Mouse (Mus musculus) kidney, embryonic 16.5 days (tissue): ENCODE measurements around the gene Twsg1. TPM values are rescaled to one million over a fixed set of nuclear protein-coding genes. Genes with fewer than 3 reads are reported as not detected.

Experiments
- ATAC-seq: fragments of 200-750 bp; cut with Nextera tagmentation; 2 replicates; pipeline ENCODE4 v1.8.0; 2017; ENCODE audit warnings: moderate TSS enrichment; ENCODE audit not compliant: low FRiP score, low TSS enrichment
- H3K27ac ChIP-seq: fragments of 300-500 bp; sonication (generic); 2 replicates; pipeline ENCODE4 v1.5.1; 2014; ENCODE audit warnings: low read length
- H3K27me3 ChIP-seq: fragments of 300-500 bp; sonication (generic); 2 replicates; pipeline ENCODE4 v1.6.1; 2014; ENCODE audit warnings: low read length, control low read depth, mixed read lengths; ENCODE audit not compliant: insufficient read depth
- H3K36me3 ChIP-seq: fragments of 300-500 bp; sonication (generic); 2 replicates; pipeline ENCODE4 v1.6.1; 2014; ENCODE audit warnings: low read length, control low read depth, mixed read lengths; ENCODE audit not compliant: insufficient read depth
- H3K4me1 ChIP-seq: fragments of 300-500 bp; sonication (generic); 2 replicates; pipeline ENCODE4 v1.6.1; 2014; ENCODE audit warnings: low read length, control low read depth, mixed read lengths; ENCODE audit not compliant: insufficient read depth
- H3K4me2 ChIP-seq: fragments of 300-500 bp; sonication (generic); replicated peaks from 2 replicates; pipeline ENCODE4 v1.6.1; 2014; ENCODE audit warnings: low read depth, low read length
- H3K4me3 ChIP-seq: fragments of 300-500 bp; sonication (generic); 2 replicates; pipeline ENCODE4 v1.5.1; 2014; ENCODE audit warnings: mild to moderate bottlenecking, low read length
- H3K9ac ChIP-seq: fragments of 300-500 bp; sonication (generic); replicated peaks from 2 replicates; pipeline ENCODE4 v1.6.1; 2014; ENCODE audit warnings: low read length
- H3K9me3 ChIP-seq: fragments of 300-500 bp; sonication (generic); 2 replicates; pipeline ENCODE4 v1.6.1; 2016; ENCODE audit warnings: low read length, control low read depth
- WGBS: fragments of 180-500 bp; shearing (Covaris S2); extraction: QIAGEN DNeasy Blood & Tissue Kit; methylation state at CpG from one replicate; pipeline ENCODE4 v1.1.7; 2014; 5-methylcytosine and 5-hydroxymethylcytosine counted together
- polyA plus RNA-seq: library from polyadenylated mRNA; unstranded; fragments of >200 nt; fragmentation: Nextera tagmentation; extraction: Ambion mirVana; gene quantifications from 2 replicates; pipeline ENCODE4 v1.2.1, GENCODE M21; 2015

The Twsg1 gene
- polyA plus RNA-seq, 1 experiment from 2014 or later: 131 TPM

DNA sequence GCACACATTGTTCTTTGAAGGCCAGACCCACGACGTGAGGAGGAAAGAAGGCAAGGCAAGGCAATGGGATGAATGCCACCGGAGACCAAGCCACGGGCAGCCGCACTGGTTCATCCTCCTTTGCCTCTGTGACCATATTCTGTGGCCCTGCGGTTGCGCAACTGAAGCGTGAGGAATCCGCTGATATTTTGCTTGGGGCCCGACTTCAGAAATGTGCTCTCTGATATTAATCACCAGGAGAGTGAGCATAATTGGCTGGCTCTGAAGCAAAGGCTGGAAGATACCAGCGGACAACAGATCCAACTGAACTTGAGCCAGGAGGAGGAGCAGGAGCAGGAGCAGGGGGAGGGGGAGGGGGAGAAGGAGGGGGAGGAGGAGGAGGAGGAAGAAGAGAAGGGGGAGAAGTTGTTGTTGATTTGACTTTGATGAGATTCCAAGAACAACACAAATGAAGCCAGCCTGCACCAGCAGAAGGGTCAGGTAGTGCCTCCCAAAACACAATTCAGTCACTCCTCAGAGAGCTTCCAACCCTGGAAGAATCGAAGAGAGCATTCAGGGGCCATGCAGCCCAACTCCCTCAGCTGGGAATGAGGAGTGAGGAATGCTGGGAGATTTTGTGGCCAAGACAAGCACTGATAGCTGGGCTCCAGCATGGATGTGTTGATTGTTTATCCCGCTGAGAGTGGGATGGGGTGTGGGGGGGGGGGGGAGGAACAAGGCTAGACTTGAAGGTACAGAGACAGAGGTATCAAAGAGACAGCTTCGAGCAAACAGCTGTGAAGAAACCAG is 6.2 kb upstream of the Twsg1 start:
- Histone ChIP-seq H3K9me3 (no peaks in the 10 kb centered on the region), H3K4me2 (0 out of 2 replicates have a peak overlapping the region, but pooled peaks have one; percentile 5), H3K27ac (peak overlapping the region; percentile 76), H3K4me1 (peaks cover 17% of the 10 kb centered on the region), H3K4me3 (no peak overlapping the region), H3K36me3 (no peaks in the 10 kb centered on the region), H3K9ac (no peak overlapping the region), H3K27me3 (no peaks in the 10 kb centered on the region)
- WGBS: 46% methylated on average over 14 of the region's 14 CpGs
- ATAC-seq: peak; percentile 66

DNA sequence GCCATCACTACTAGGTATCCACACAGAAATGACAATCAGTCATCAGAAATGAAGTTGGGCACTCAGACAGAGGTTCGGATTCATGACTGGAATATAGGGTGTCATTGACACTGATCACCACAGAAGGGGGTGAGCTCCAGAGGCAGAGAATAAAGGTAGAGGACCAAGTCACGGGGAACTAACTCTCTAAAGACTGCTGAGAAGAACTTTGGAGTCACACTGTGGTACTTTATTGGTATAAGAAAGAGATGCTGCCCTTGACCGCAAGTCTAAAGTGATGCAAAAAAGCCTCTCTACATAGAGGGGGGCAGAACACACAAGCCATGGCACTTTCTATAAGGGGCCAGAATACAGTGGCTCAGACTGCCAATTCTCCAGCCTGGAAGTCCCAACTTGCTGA is 5.1 kb upstream of the Twsg1 start:
- H3K9ac ChIP-seq: no peak overlapping the region
- H3K4me2 ChIP-seq: no peak overlapping the region
- H3K36me3 ChIP-seq: no peaks in the 10 kb centered on the region
- H3K4me1 ChIP-seq: peaks cover 17% of the 10 kb centered on the region
- no peak overlapping the region for H3K4me3 ChIP-seq
- no peaks in the 10 kb centered on the region for H3K27me3 ChIP-seq
- WGBS: 89% methylated on average over 3 of the region's 3 CpGs
- no peaks in the 10 kb centered on the region for H3K9me3 ChIP-seq
- ATAC-seq: no peak
- no peak overlapping the region for H3K27ac ChIP-seq

- H3K4me1 ChIP-seq: peaks cover 25% of the 10 kb centered on the region
- no peak overlapping the region for H3K4me3 ChIP-seq
- H3K36me3 ChIP-seq: 0 out of 2 replicates have a peak, but pooled peaks cover under 1% of the 10 kb centered on the region
- H3K4me2 ChIP-seq: no peak overlapping the region
- H3K27ac ChIP-seq: no peak overlapping the region
- no peaks in the 10 kb centered on the region for H3K9me3 ChIP-seq
- H3K27me3 ChIP-seq: no peaks in the 10 kb centered on the region
- no peak overlapping the region for H3K9ac ChIP-seq
- no peak for ATAC-seq
- whole genome bisulfite sequencing: 77% methylated on average over 4 of the region's 4 CpGs
Measured at GRCm38 (mm10) chr17:65953959-65954358, 2.9 kb upstream of the Twsg1 start.

DNA sequence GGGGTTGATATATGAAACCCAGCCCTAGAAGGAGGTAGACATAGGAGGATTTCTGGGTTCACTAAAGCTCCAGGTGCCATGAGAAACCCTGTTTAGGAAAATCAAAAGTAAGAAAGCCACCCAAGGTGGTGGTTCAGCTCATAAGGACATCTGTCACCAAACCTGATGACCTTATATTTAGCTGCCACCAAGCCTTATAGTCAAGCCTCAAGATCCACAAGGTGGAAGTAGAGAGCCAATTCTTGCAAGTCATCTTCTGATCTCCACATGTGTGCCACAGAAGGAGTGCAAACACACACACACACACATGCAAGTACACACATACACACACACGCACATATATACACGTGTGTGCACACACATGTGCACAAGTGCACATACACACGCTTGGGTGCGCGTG is 1.1 kb upstream of the Twsg1 start:
- no peaks in the 10 kb centered on the region for H3K27me3 ChIP-seq
- no peak overlapping the region for H3K9ac ChIP-seq
- peaks cover 16% of the 10 kb centered on the region; the same call in 1 of the 2 replicates for H3K4me1 ChIP-seq
- peaks cover 18% of the 10 kb centered on the region for H3K36me3 ChIP-seq
- H3K27ac ChIP-seq: no peak overlapping the region
- WGBS: 80% methylated on average over 5 of the region's 5 CpGs
- no peak overlapping the region for H3K4me3 ChIP-seq
- no peaks in the 10 kb centered on the region for H3K9me3 ChIP-seq
- ATAC-seq: no peak
- H3K4me2 ChIP-seq: no peak overlapping the region

GRCm38 (mm10) chr17:65950183-65950582 is 843 bp downstream of the Twsg1 start:
- H3K27me3 ChIP-seq: no peaks in the 10 kb centered on the region
- ATAC-seq: peak; percentile 5; the same call in 1 of the 2 replicates
- WGBS: 37% methylated on average over 7 of the region's 7 CpGs
- H3K9ac ChIP-seq: peak overlapping the region; percentile 95
- H3K27ac ChIP-seq: peak overlapping the region; percentile 90; the same call in 1 of the 2 replicates
- H3K4me3 ChIP-seq: peak overlapping the region; percentile 95
- H3K36me3 ChIP-seq: peaks cover 28% of the 10 kb centered on the region
- peak overlapping the region; percentile 54 for H3K4me2 ChIP-seq
- peaks cover 11% of the 10 kb centered on the region; the same call in 1 of the 2 replicates for H3K4me1 ChIP-seq
- no peaks in the 10 kb centered on the region for H3K9me3 ChIP-seq

DNA sequence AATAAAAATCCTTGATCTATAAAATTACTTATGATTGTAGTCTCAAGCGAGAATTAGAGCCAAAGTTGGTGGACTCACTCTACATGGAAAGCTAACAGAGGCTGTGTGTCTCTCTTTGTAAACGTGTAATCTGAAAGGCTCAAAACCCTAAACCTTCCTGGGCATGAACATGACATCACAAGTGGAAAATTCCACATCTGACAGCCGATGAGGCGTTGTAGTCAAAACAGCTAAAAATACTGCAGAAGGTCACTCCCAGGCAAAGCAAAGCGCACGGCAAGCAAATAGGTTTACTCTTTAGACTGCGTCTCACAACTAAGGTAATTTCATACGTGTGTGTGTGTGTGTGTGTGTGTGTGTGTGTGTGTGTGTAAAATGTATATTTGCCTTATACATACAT is 3.7 kb downstream of the Twsg1 start:
- no peaks in the 10 kb centered on the region for H3K9me3 ChIP-seq
- no peak overlapping the region for H3K9ac ChIP-seq
- peaks cover 28% of the 10 kb centered on the region for H3K36me3 ChIP-seq
- 74% methylated on average over 8 of the region's 8 CpGs for WGBS
- H3K27ac ChIP-seq: no peak overlapping the region
- H3K4me2 ChIP-seq: no peak overlapping the region
- peaks cover 28% of the 10 kb centered on the region for H3K4me1 ChIP-seq
- H3K4me3 ChIP-seq: no peak overlapping the region
- H3K27me3 ChIP-seq: no peaks in the 10 kb centered on the region
- no peak for ATAC-seq

DNA sequence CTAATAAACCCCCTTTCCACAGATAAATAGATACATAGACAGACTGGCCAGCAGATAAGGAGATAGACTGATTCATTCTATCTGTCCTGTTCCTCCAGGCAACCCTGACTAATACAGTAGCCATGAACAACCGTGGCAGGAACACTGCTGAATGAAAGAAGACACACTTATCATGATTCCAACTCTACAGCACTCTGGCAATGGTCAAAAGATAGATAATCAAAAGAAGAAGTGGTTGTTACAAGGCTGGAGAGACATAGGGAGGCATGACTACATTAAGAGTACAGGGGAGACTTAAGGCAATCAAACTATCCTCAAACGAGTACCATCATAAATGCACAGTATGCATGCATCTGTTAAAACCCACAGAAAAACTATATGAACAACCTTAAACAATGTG is 5.6 kb downstream of the Twsg1 start:
- 93% methylated on average over 2 of the region's 2 CpGs for WGBS

DNA sequence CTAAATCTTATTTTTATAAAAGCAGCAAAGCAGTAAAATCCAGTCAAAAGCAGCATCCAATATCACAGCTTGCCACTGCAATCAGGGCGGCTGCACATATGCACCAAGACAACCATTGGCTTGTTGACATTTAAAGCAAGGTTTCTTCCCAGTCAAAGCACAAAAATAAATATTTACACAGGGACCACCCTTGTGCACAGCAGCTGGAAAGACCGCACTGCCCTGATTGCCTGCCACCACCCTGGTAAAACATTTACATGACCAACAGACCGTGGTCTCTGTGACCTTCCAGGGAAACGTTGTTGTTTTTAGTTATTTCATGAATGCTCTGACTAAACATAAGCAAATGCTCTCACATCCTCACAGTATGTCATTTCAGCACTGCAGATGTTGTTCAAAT is 8.6 kb downstream of the Twsg1 start:
- peak; percentile 32; the same call in 1 of the 2 replicates for ATAC-seq
- Histone ChIP-seq H3K27ac (peak overlapping the region; percentile 43), H3K9me3 (no peaks in the 10 kb centered on the region), H3K4me1 (peaks cover 53% of the 10 kb centered on the region), H3K9ac (no peak overlapping the region), H3K4me3 (no peak overlapping the region), H3K4me2 (0 out of 2 replicates have a peak overlapping the region, but pooled peaks have one; percentile 6), H3K36me3 (peaks cover 16% of the 10 kb centered on the region), H3K27me3 (no peaks in the 10 kb centered on the region)
- WGBS: 23% methylated on average over 4 of the region's 4 CpGs

More for the DNA sequence above, 5.6 kb downstream of the Twsg1 start:
- H3K4me2 ChIP-seq: no peak overlapping the region
- H3K27me3 ChIP-seq: no peaks in the 10 kb centered on the region
- no peak for ATAC-seq
- H3K9me3 ChIP-seq: no peaks in the 10 kb centered on the region
- no peak overlapping the region for H3K9ac ChIP-seq
- H3K27ac ChIP-seq: no peak overlapping the region
- H3K36me3 ChIP-seq: peaks cover 28% of the 10 kb centered on the region
- H3K4me3 ChIP-seq: no peak overlapping the region
- peaks cover 44% of the 10 kb centered on the region for H3K4me1 ChIP-seq

DNA sequence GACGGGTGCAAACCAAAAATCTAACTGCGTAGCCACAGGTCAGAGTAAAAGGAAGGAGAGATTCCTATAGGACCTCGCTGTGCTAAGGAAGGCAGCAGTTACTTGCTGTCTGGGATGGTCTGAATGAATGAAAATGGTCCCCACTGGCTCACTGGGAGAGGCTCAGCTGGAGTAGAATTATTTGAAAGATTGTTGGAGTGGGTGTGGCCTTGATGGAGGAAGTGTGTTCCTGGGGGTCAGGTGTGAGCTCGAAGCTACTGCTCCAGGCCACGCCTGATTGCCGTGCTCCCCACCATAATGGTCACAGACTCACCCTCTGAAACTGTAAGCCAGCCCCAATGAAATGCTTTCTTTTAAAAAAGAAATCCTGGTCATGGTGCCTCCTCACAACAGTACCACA is 9.8 kb downstream of the Twsg1 start:
- H3K4me2 ChIP-seq: no peak overlapping the region
- no peak overlapping the region for H3K4me3 ChIP-seq
- no peak overlapping the region for H3K9ac ChIP-seq
- peaks cover 5% of the 10 kb centered on the region; the same call in 1 of the 2 replicates for H3K9me3 ChIP-seq
- H3K36me3 ChIP-seq: peaks cover 16% of the 10 kb centered on the region
- peaks cover 56% of the 10 kb centered on the region for H3K4me1 ChIP-seq
- WGBS: 78% methylated on average over 6 of the region's 6 CpGs
- H3K27me3 ChIP-seq: no peaks in the 10 kb centered on the region
- ATAC-seq: no peak
- H3K27ac ChIP-seq: peak overlapping the region; percentile 43

GRCm38 (mm10) chr17:65940221-65940620 is 10.8 kb downstream of the Twsg1 start:
- H3K4me1 ChIP-seq: peaks cover 56% of the 10 kb centered on the region
- H3K9ac ChIP-seq: peak overlapping the region; percentile 46
- peak; percentile 73 for ATAC-seq
- H3K4me3 ChIP-seq: no peak overlapping the region
- H3K27me3 ChIP-seq: no peaks in the 10 kb centered on the region
- 35% methylated on average over 12 of the region's 12 CpGs for WGBS
- H3K27ac ChIP-seq: peak overlapping the region; percentile 77
- peaks cover 5% of the 10 kb centered on the region; the same call in 1 of the 2 replicates for H3K9me3 ChIP-seq
- peak overlapping the region; percentile 13; the same call in 1 of the 2 replicates for H3K4me2 ChIP-seq
- peaks cover 17% of the 10 kb centered on the region for H3K36me3 ChIP-seq
